Mouse (Mus musculus): Measurements from ENCODE around the gene Inpp5f. TPM values are rescaled to one million over a fixed set of nuclear protein-coding genes. Genes with fewer than 3 reads are reported as not detected.

The Inpp5f gene
- polyA plus RNA-seq, 1 experiment from 2014 or later = 32.9 TPM

GRCm38 (mm10) chr7:128740334-128740733, 129.2 kb downstream of the Inpp5f start, which contains the start of gene Mcmbp:
TSS of gene Mcmbp (minus strand) at chr7:128740495.
- no peaks in the 10 kb centered on the region for H3K9me3 ChIP-seq (ENCODE audit: control insufficient read depth, low read length)
- peak; percentile 98 for DNase-seq (ENCODE audit: low spot score)
- H3K9ac ChIP-seq (ENCODE audit: low read length) = peak within 1 kb of the TSS; percentile 97
- peaks cover 7% of the 10 kb centered on the region for H3K4me1 ChIP-seq (ENCODE audit: control insufficient read depth, insufficient read depth, low read length)
- ATAC-seq (ENCODE audit: insufficient number of reproducible peaks, low FRiP score, low TSS enrichment, low read depth) = peak; percentile 83
- H3K27ac ChIP-seq (replicated peaks; ENCODE audit: low read depth, low read length) = peak within 1 kb of the TSS; percentile 72
- peak within 1 kb of the TSS; percentile 74 for H3K4me2 ChIP-seq (ENCODE audit: low read depth, severe bottlenecking)
- H3K27me3 ChIP-seq (ENCODE audit: control insufficient read depth, insufficient read depth, low read length) = no peaks in the 10 kb centered on the region
- H3K4me3 ChIP-seq (ENCODE audit: low read depth, low read length) = peak within 1 kb of the TSS; percentile 76
- WGBS = under 1% methylated on average over 32 of the region's 35 CpGs
- H3K36me3 ChIP-seq (ENCODE audit: control insufficient read depth, insufficient read depth, low read length) = no peaks in the 10 kb centered on the region

DNA sequence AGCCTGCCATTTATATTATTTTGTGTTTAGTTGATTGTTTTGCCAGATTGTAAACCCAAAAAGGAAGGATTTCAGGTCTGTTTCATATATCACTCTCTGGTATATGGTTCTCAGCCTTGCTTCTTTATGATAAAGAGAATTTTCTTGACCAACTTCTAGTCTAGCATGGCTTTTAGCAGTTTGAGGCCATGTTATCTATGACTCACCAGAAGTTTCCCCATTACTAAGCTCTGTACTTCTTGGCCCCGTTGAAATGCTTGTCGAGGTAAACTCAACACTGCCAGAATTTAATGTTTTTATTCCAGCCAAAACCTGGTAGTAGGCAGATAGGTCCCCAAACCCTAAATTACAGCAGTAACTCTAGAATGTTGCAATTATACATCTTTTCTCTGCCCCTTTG, 132.8 kb downstream of the Inpp5f start:
- Histone ChIP-seq H3K36me3 (ENCODE audit: control insufficient read depth, insufficient read depth, low read length) (peaks cover 2% of the 10 kb centered on the region; the same call in 1 of the 2 replicates), H3K9ac (ENCODE audit: low read length) (no peak overlapping the region), H3K27ac (replicated peaks; ENCODE audit: low read depth, low read length) (no peak overlapping the region), H3K4me3 (ENCODE audit: low read depth, low read length) (no peak overlapping the region), H3K4me1 (ENCODE audit: control insufficient read depth, insufficient read depth, low read length) (peaks cover 12% of the 10 kb centered on the region), H3K9me3 (ENCODE audit: control insufficient read depth, low read length) (no peaks in the 10 kb centered on the region), H3K4me2 (ENCODE audit: low read depth, severe bottlenecking) (0 out of 2 replicates have a peak overlapping the region, but pooled peaks have one; percentile 51), H3K27me3 (ENCODE audit: control insufficient read depth, insufficient read depth, low read length) (no peaks in the 10 kb centered on the region)
- no peak for ATAC-seq (ENCODE audit: insufficient number of reproducible peaks, low FRiP score, low TSS enrichment, low read depth)
- DNase-seq (ENCODE audit: low spot score) = no peak
- WGBS = 67% methylated on average over 2 of the region's 2 CpGs

DNA sequence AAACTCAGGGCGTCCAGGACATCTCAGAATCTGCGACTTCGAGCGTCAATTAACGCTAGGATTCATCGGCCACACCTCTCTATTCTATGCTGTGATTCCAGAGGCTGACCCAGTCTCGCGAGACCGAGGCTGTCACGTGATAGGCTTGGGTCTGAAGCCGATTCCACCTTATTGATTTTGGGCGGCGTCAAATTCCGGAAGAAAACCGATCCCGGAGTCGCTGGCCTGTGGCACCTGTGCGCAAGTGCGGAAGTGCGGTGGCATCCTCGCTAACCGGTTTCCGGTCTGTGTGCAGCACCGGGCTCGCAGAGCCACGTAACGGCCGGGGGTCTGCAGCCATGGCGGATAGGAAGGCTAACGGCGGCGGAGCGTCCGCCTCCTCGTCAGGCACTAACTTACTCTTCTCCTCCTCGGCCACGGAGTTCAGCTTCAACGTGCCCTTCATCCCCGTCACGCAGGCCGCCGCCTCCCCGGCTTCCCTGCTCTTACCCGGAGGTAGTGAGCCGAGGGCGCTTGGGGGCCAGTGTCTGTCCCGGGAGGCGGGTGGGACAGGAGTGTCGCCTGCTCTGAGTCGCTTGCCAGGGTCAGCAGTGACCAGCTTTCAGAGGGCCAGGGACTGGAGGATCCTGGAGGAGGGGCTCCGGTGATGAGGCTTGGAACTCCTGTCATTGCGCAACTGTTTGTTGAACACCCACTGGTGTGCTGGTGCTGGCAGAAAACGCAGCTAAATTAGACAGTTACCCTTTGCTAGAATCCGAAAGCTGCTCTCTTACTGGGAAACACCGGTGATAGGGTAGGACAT, 133.8 kb downstream of the Inpp5f start, which contains the start of gene Sec23ip:
TSS of gene Sec23ip (plus strand) at position 260 of the 802 bp plus-strand sequence.
- Histone ChIP-seq H3K36me3 (ENCODE audit: control insufficient read depth, insufficient read depth, low read length) (peaks cover 2% of the 10 kb centered on the region; the same call in 1 of the 2 replicates), H3K4me1 (ENCODE audit: control insufficient read depth, insufficient read depth, low read length) (peaks cover 10% of the 10 kb centered on the region), H3K9ac (ENCODE audit: low read length) (peak within 1 kb of the TSS; percentile 77), H3K27me3 (ENCODE audit: control insufficient read depth, insufficient read depth, low read length) (no peaks in the 10 kb centered on the region), H3K4me2 (ENCODE audit: low read depth, severe bottlenecking) (peak within 1 kb of the TSS; percentile 57), H3K4me3 (ENCODE audit: low read depth, low read length) (peak within 1 kb of the TSS; percentile 91), H3K9me3 (ENCODE audit: control insufficient read depth, low read length) (no peaks in the 10 kb centered on the region), H3K27ac (replicated peaks; ENCODE audit: low read depth, low read length) (no peak within 1 kb of the TSS)
- ATAC-seq (ENCODE audit: insufficient number of reproducible peaks, low FRiP score, low TSS enrichment, low read depth) (peak; percentile 87), DNase-seq (ENCODE audit: low spot score) (peak; percentile 98)
- 0% methylated on average over 55 of the region's 55 CpGs for WGBS

Other genes starting within 250 kb of the Inpp5f start
- gene Rgs10, start 192.6 kb upstream of the Inpp5f start, polyA plus RNA-seq (2014; fragmentation: Nextera tagmentation; extraction: Ambion mirVana) = 5.9 and 7.0 TPM in 2 replicates
- gene Tial1, start 149.6 kb upstream of the Inpp5f start, polyA plus RNA-seq (2014; fragmentation: Nextera tagmentation; extraction: Ambion mirVana) = 39.5 and 42.2 TPM in 2 replicates
- 9.9 and 10.2 TPM in 2 replicates for gene Bag3, start 87.7 kb upstream of the Inpp5f start, polyA plus RNA-seq (2014; fragmentation: Nextera tagmentation; extraction: Ambion mirVana)
- gene Mcmbp, start 129.2 kb downstream of the Inpp5f start, polyA plus RNA-seq (2014; fragmentation: Nextera tagmentation; extraction: Ambion mirVana) = 82.6 and 90.3 TPM in 2 replicates
- gene Sec23ip, start 133.6 kb downstream of the Inpp5f start, polyA plus RNA-seq (2014; fragmentation: Nextera tagmentation; extraction: Ambion mirVana) = 36.6 and 41.8 TPM in 2 replicates